Mouse (Mus musculus) left cerebral cortex, adult 8-10 months (tissue): ENCODE data around the gene Tspan4. TPM values are rescaled to one million over a fixed set of nuclear protein-coding genes. Genes with fewer than 3 reads are reported as not detected.

ENCODE experiments used
- DNase-seq, 2 experiments: peaks; one replicate each; pipeline ENCODE4 v3.0.0; 2022; ENCODE audit warnings: low spot score in 2 of 2
- total RNA-seq, 4 experiments: library from RNA; stranded (reverse); gene quantifications; 2 replicates each; pipeline ENCODE4 v1.2.4; 2022

Tspan4 gene
- 10 to 100 TPM; 17.6 to 28.0 (median 23.9) TPM for total RNA-seq

GRCm38 (mm10) chr7:141475011-141475804, at the start of gene Tspan4, which contains the start of gene Polr2l:
Gene Tspan4, plus strand, starts transcription at chr7:141475240.
Gene Polr2l, minus strand, starts transcription at chr7:141475132.
- DNase-seq = peak; percentile 76 to 79

DNA sequence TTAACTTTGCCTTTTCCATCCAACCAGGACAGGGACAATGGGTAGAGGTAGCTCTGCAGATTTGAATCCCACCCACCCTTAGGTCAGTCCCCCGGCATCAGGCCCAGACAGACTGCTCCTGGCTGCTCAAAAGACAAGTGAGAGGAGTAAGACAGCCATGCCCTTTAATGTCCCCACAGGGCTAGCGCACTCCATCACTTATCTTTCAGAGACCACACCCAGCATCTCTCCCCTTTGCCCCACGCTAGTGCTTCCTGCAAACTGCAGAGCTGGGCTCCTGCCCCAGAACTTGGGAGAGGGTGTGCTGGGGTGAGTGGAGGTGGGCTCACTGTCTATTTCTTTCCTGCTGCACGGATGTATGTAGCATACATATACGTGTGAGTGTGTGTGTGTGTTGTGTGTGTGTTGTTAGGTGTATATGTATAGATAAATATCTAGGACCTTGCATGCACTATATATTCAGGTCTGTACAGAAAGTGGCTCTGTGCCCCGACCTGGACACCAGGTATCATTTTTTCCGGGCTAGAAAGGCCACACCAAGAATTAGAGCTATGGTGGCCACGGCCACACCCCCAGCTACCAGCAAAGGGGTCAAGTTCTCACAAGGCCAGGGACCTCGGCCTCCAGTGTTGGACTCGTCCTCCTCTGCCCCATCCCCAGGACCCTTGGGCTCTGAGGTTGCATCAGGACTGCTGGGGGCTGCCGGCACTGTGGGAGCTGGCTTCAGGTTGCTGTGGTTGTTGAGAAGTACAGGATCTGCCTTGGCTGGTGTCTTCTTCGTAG, 47.9 kb upstream of the Tspan4 start:
- DNase-seq = no peak

DNA sequence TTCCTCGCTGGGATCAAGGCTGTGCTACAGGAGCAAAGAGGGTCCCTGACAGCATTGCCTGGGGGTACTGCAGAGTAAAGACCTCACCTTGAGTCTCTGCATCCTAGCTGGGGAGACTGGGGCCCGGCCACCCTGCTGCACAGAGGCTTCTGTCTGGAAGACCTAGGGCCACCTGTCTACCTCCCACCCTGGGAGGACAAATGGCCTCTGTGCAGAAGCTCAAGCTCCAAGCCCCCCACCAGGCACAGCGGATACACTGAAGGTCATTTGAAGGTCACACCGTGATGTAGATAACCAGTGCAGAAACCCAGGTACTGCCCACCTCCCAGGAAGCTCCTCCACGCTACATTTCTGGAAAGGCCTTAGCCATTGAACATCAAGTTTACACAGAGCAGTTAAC, 46.3 kb upstream of the Tspan4 start:
- DNase-seq = no peak

DNA sequence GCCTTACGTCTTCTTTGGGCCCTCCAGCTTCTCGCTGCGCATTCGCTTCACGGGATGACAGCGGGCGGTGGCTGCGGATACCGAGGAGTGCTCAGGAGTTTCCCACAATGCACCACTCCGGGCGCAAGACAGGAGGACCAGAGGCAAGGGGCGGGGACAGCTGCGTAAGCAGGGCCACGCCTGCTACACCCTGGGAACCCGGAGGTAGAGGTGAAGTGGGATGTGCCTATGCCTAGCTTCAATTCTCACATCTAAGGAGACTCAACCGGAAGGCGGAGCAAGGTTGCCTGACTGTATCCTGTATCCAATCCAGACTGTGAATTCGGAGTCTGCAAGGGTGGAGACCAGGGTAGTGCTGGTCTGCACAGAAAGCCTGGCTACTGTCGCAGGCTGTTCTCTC, 45.7 kb upstream of the Tspan4 start, which contains the start of gene Cend1:
Gene Cend1, minus strand, starts transcription at position 182 of the 400 bp plus-strand sequence.
- DNase-seq = peak; percentile 79 to 95

- DNase-seq = no peak
These were observed 45.0 kb upstream of the Tspan4 start for GRCm38 (mm10) chr7:141429840-141430584.

DNA sequence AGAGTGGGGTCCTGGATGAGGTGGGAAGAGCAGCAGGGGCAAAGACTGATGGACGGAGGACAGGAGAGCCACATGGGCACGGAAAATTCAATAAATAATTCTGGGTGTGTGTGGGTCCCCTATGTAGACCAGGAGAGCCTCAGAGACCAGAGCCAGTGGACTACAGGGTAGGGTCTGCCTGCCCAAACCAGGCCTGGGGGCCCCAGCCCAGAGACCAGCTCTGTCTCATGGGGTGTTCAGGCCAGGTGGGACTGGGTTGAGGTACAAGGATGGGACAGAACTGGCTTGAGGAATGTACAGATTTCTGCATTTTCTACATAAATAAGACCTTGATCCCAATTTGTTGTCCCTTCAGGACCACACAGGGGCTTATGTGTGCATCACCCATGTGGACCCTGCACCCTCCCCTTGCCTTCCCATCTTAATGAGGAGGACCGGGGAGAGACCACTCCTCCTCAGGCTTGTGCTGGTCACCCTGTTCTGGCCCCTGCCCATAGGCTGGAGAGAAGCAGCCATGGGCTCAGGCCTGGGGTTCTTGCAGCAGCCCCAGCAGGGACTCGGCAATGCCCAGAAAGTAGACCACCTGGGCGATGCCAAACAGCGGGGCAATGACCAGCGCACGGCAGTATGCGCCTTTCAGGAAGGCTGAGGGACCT, 44.3 kb upstream of the Tspan4 start:
- no peak for DNase-seq

DNA sequence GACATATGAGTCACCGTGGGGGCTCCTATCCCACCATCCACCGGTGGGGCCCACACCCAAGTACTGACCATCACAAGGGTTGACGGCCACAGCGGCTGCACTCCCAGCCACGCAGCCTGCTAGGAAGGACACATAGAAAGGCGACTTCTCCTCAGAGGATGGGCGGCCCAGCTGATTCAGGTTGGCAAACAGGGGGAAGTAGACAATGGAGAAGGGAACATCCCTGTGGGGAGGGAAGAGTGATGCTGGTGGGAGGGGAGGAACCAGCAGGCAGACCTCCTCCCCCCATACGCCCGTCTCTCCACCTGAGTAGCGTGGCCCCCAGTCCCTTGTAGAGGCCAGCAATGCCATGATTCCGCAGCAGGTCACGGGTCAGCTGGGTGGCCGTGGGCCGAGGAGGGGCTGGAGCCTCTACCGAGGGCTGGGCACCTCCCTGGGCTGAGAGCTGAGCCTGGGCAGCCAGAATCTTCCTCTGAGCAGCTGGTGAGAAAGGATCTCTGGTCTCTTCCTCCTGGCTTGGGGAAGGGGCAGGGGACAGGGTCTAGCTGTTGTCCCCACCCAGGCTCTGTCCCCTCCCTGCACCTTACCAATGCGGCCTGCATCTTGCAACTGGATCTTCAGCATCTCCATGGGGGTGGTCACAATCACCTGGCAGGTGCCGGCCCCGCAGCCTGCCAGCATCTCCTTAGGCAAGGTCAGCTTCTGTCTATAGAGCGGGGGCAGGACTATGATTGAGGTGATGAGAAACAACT, 43.4 kb upstream of the Tspan4 start:
- DNase-seq = no peak

DNA sequence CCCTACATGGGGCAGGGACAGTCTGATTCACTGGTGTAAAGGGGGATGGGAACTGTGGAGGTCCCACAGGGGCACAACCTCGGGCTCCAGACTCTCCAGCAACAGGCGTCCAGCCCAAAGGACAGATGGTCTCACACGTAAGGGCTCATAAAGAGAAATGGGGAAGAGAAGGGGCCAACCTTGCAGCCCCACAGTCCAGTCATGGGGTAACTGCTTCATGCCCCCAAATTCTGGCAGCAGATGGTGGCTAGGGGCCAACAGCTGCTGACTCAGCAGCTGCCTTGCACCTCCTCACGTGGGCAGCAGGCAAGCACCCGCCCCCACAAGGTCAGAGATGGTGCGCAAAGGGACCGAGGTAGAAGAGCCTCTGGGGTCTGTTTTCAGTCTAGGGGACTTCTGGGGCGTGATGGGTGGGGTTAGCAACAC, 42.8 kb upstream of the Tspan4 start:
- DNase-seq = no peak

DNA sequence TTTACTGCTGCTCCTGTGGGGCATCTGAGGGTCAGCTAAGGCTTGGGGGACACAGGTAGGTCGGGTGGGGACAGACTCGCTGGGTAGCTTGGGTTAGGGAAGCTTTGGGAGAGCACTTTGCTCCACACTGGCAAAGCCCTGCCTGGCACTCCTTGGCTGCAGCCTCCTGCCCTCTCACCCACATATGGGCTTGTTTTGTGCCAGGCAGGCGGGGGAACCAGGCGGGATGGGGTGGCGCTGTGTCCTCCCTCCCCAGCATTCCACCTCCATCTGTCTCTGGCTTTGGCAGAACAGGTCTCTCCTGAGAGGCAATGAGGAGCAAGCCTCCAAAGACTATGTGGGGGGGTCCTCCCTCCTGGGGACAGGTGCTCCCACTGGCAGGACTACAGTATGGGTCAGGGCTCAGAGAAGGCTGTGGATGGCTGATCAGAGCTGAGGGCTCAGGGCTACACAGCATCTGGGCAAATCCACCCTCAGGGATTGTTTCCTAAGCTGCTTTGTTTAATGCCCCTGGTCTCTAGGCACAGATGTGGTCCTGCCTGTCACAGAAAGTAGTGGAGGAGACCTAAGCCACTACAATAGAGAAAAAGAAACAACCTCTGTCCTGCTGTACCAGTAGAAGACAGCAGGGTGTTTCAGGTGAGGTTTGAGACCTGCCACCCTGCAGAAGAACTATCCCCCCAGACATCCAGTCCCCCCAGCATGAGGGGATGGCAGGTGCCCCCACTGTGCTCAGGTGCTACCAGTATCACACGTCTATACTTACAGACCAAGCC, 42.1 kb upstream of the Tspan4 start:
- DNase-seq = no peak

GRCm38 (mm10) chr7:141433517-141434400, 41.3 kb upstream of the Tspan4 start:
- DNase-seq = no peak

DNA sequence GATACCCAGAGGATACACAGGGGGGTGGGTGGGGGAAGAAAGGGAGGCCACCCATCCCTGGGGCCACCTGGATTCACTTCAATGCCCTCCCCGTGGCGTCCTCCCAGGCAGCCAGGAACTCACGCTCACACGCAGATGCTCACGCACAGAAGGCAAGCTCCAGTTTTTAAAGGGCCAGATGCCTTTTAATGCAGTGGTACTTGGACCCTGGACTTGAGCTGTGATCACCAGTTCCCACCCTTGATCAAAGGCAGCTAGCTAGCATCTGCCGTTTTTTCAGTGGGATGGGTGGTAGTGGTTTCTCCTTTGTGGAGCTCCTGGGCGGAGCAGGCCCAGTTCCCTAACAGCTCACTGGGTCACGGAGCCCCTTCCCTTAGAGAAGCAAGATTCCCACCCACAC, 40.6 kb upstream of the Tspan4 start:
- peak in 1 of 2 experiments; percentile 73 for DNase-seq

- DNase-seq = no peak
These were observed 39.7 kb upstream of the Tspan4 start for GRCm38 (mm10) chr7:141435129-141435855.

DNA sequence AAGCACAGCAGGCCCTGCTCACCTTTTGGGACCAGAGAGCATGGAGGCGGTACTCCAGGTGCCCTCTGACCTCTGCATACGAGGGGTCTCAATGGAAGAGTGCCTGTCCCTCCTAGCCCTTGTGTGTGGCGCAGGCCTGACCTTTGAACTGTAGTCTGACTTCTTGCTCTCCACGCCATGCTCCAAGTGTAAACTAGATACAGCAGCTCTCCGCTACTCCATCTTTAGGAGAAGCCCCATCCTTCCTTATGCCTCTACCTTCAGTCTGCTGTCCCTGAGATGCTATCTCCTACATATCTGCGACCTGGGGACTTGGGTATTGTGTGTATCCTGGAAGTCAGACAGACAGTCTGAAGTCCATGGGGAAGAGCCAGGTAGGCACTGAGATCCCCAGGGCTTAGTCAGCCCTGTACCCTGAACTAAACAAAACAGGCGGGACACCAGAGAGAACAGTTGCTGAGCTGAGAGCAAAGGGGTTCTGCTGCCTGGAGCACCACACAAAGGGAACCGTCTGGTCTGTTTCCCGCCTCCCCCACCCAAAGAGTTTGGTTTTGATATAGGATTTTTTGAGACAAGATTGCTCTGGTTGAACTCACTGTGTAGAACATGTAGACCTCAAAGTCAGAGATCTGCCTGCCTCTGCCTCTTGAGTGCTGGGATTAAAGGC, 39.1 kb upstream of the Tspan4 start:
- DNase-seq = no peak

DNA sequence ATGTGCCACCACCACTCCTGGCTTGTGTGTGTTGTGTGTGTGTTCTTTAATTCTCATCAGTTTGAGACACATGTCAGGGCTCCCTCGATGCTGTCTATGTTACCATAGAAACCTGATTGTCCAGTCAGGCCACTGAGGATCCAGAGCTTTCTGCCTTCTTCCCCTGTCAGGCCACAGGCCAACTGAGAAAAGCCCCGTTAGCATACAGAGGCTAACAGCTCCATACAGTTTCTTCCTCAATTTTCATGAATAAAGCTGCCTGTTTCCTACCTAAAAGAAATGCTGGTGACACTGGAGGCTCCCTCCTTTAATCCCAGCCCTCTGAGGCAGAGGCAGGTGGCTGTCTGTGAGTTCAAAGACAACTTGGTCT, 38.5 kb upstream of the Tspan4 start:
- no peak for DNase-seq

DNA sequence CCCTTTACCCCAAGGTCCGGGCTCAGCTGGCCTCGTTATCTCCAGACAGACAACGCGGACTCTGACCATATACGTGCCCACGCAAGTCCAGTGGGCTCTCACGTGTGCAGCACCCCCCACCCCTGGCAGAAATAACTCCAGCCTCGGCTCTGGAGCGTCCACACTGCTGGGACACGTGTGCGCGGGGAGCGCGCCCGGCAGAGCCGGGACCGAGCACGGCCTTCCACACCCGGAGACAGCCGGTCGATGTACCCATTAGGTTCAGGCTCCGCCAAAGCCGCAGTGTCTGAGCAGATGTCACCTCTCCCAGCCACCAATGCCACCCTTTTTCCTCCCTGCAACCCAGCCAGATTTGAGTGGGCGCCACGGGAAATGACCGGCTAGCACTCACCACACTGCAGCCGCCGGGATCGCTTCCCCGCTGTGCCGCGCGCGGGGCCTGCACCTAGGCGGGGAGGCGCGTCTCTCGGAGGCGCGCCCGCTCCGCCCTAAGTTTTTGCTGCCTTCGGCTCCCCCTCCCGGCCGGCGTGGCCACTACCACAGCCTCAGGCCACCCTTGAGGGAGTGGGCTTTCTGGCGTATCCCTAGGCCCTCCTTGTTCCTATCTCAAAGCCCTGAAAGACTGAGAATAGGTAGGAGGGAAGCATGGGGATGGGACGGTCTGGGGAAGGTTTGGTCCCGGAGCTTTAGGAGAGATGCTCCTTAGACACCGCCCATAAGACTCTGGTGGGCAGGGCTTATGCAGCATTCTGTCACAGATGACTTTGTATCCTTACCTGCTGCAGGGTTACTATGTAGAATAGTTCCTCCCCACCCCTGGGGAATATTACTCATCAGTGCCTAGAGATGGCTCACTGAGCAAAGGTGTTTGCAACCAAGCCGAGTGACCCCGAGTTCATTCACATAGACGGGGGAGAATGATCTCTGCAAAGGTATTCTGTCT, 37.6 kb upstream of the Tspan4 start, which contains the start of gene Slc25a22:
Gene Slc25a22, minus strand, starts transcription at position 715 of the 943 bp plus-strand sequence.
- DNase-seq = peak; percentile 71 to 72
